Mouse (Mus musculus) heart, postnatal 36 days (tissue): ENCODE results near the gene Cldn24. TPM values are rescaled to one million over a fixed set of nuclear protein-coding genes. Genes with fewer than 3 reads are reported as not detected.
"Not testable (repeated sequence)": the region's sequence is repeated elsewhere in the genome, so short reads cannot be mapped to it uniquely, and the experiment has no call there.

ENCODE experiments used
- DNase-seq, 2 experiments: peaks; one replicate each; pipeline ENCODE4 v3.0.0; 2021 to 2022
- intact Hi-C: fragments of 180-260 bp; cut with DNase I; formaldehyde crosslinking; loops from one replicate; pipeline ENCODE4 v1.15.1; 2025
- total RNA-seq, 2 experiments: library from RNA; stranded (reverse); gene quantifications; 2 replicates each; pipeline ENCODE4 v1.2.3; 2021

Gene Cldn24
- not detected for total RNA-seq

DNA sequence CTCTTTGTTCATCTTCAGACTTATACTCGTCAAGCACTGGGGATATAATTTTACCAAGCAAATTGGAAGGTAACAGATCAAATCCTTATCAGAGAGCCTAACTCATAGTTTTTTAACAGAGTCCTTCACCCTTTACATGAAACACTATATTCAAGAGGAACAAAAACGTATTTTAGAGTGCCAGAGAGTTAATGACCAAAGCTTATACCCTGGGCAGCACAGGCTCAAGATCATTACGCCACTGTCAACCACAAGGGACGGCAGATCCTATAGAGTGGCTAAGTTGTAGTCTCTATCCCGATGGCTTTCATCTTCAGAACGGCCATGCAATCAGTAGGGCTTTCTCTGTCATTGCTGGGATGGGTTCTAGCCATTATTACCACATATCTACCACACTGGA, at the start of gene Cldn24:
TSS of gene Cldn24 (plus strand) at position 301 of the 400 bp plus-strand sequence.
- intact Hi-C loops: no loop called here
- no peak for DNase-seq

DNA sequence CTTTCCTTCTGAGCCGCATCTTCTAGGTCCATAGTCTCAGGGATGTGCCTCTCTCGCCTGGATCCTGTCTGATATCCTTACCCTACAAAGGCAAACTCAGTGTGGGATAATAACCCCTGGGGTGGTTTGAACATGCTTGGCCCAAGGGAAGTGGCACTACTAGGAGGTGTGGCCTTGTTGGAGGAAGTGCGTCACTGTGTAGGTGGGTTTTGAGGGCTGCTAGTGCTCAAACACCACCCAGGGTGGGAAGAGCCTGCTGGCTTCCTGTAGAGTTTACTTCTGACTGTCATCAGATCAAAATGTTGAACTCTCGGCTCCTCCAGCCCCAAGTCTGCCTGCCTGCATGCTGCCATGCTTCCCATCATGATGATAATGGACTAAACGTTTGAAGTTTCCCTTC, 49.0 kb upstream of the Cldn24 start:
- intact Hi-C loops: no loop called here
- DNase-seq: no peak

- intact Hi-C loops: no loop called here
- DNase-seq: no peak
These were observed 44.5 kb upstream of the Cldn24 start for GRCm38 (mm10) chr8:47777415-47777814.

- intact Hi-C loops: no loop called here
- no peak for DNase-seq
These were observed 42.4 kb upstream of the Cldn24 start for GRCm38 (mm10) chr8:47779589-47779988.

GRCm38 (mm10) chr8:47781881-47782280, 40.1 kb upstream of the Cldn24 start:
- intact Hi-C loops: no loop called here
- no peak for DNase-seq

- DNase-seq: no peak
- intact Hi-C loops: no loop called here
These were observed 38.4 kb upstream of the Cldn24 start for GRCm38 (mm10) chr8:47783544-47783943.

DNA sequence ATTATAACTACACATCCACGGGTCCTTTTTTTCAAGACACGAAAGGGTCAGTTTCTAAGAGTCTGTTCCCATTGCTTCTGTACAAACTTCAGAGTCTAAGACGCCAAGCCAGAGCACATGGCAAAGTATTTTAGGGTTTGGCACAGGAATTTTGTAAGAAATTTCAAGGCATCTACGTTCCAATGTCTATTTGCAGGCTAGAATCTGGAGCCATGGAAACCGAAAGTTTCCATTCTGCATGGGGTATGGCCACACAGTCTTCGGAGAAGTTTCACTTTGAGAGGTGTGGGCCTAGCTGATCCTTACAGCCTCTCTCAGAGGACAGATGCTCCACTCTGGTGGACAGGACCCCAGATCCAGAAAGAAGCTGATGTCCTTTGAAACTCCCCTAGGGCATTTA, 38.0 kb upstream of the Cldn24 start:
- intact Hi-C loops: no loop called here
- peak; percentile 10 to 39 for DNase-seq

GRCm38 (mm10) chr8:47784436-47784835, 37.5 kb upstream of the Cldn24 start:
- intact Hi-C loops: no loop called here
- peak; percentile 40 to 45 for DNase-seq

- no peak for DNase-seq
- intact Hi-C loops: no loop called here
These were observed 35.6 kb upstream of the Cldn24 start for GRCm38 (mm10) chr8:47786323-47786722.

DNA sequence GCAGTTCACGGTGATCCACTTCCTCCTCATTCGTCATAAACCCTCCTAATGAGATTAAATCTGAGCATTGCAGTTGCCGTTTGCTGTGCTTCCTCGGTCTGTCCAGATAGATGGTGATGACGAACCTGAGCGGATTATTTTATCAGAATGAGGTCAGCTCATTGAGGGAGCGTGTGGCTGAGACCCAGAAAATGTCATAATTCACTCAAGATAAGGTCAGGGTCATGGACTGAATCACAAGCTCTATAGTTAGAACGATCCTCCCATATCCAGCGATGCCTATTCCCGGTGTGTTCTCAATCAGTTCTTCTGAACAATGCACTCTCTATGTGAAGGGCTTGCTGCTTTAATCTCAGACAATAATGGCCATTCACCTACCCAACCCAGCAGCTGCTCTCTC, 34.2 kb upstream of the Cldn24 start:
- DNase-seq: peak; percentile 11 to 14
- intact Hi-C loops: no loop called here

DNA sequence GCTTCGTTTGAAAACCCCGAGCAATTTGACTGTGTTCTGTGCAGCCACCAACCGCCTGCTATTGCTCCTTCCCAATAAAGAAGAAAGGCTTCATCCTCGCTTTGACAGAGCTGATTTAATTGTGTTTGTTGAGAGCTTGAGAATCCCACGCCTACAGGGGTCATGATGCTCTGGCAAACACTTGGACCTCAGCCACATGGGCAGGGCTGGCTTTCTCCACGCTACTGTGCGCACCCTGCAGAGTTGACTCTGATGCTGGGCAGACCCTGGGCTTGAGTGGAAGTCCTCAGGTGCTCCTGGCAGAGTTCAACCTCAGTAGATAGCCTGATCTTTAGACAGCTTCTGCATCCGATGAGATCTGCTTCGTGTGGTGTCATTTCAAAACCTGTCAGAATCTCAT, 30.0 kb upstream of the Cldn24 start:
- DNase-seq: no peak
- intact Hi-C loops: no loop called here

- intact Hi-C loops: no loop called here
These were observed 22.5 kb upstream of the Cldn24 start for GRCm38 (mm10) chr8:47799438-47799837.

DNA sequence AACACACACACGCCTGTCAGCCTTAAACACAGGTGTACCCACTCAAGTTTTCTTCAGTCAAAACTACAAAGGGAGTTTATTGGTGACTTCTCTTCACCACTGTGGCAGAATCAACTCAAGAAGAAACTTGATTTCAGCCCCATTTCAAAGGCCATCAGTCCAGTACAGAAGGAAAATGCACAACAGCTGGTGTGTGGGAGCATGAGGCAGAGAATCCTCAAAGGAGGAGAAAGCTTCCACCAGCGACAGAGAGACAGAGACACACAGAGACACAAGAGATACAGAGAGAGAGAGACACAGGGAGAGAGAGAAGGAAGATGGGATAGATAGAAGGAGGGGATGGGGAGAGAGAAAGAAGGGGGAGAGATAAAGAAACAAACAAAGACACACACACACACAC, 19.6 kb upstream of the Cldn24 start:
- intact Hi-C loops: no loop called here

More at GRCm38 (mm10) chr8:47799438-47799837, 22.5 kb upstream of the Cldn24 start:
- no peak for DNase-seq

GRCm38 (mm10) chr8:47804262-47804661, 17.7 kb upstream of the Cldn24 start:
- intact Hi-C loops: no loop called here
- no peak for DNase-seq

More for the DNA sequence above, 19.6 kb upstream of the Cldn24 start:
- no peak for DNase-seq

GRCm38 (mm10) chr8:47809970-47810665, 11.8 kb upstream of the Cldn24 start:
- no peak for DNase-seq
- intact Hi-C loops: no loop called here

GRCm38 (mm10) chr8:47810666-47811015, 11.3 kb upstream of the Cldn24 start:
- intact Hi-C loops: no loop called here

GRCm38 (mm10) chr8:47811221-47811620, 10.7 kb upstream of the Cldn24 start:
- intact Hi-C loops: no loop called here
- DNase-seq: no peak

More at GRCm38 (mm10) chr8:47810666-47811015, 11.3 kb upstream of the Cldn24 start:
- DNase-seq: no peak

- no peak for DNase-seq
- intact Hi-C loops: no loop called here
These were observed 2.9 kb upstream of the Cldn24 start for GRCm38 (mm10) chr8:47819034-47819433.

- intact Hi-C loops: no loop called here
- no peak for DNase-seq
These were observed 800 bp upstream of the Cldn24 start for GRCm38 (mm10) chr8:47820914-47821772.

- intact Hi-C loops, DNase-seq: not testable (repeated sequence)
These were observed 598 bp downstream of the Cldn24 start for GRCm38 (mm10) chr8:47822541-47822940.

- no peak for DNase-seq
- intact Hi-C loops: no loop called here
These were observed 1.8 kb downstream of the Cldn24 start for GRCm38 (mm10) chr8:47823777-47824176.

GRCm38 (mm10) chr8:47824182-47824581, 2.2 kb downstream of the Cldn24 start, which contains the start of gene Cldn22:
Gene Cldn22 (plus strand): TSS chr8:47824482.
- DNase-seq: no peak
- intact Hi-C loops: no loop called here
